Mouse (Mus musculus) activated CD4-positive, CD25-positive, alpha-beta regulatory T cell (primary cell): ENCODE measurements around the gene Gm13275. TPM values are rescaled to one million over a fixed set of nuclear protein-coding genes. Genes with fewer than 3 reads are reported as not detected.

ENCODE experiments used
- polyA plus RNA-seq, 2 experiments: library from polyadenylated mRNA; unstranded; fragments of 100-300 nt; shearing (Covaris generic); gene quantifications; one replicate each; pipeline ENCODE4 v1.2.1; 2017

The Gm13275 gene
- polyA plus RNA-seq: not detected

GRCm38 (mm10) chr4:88793936-88794675, at the start of gene Gm13275:
Gene Gm13275 (plus strand): TSS chr4:88794487.

DNA sequence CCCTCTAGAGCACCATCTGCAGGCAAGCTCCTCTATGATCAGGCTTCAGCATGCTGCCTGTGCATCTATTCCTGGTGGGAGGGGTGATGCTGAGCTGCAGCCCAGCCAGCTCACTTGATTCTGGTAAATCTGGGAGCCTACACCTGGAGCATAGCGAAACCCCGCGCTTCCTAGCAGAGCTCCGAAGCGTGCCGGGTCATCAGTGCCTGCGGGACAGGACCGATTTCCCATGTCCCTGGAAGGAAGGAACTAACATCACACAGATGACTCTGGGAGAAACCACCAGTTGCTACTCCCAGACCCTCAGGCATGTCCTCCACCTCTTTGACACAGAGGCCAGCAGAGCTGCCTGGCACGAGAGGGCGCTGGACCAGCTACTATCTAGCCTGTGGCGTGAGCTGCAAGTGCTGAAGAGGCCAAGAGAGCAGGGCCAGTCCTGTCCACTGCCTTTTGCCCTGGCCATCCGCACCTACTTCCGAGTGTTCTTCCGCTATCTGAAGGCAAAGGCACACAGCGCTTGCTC, 39.4 kb upstream of the Gm13275 start, which contains the start of gene Gm13271:
Gene Gm13271, plus strand, starts transcription at position 51 of the 523 bp plus-strand sequence.

GRCm38 (mm10) chr4:88759610-88760268, 34.5 kb upstream of the Gm13275 start, which contains the start of gene Gm13283:
Gene Gm13283 (plus strand): TSS chr4:88760119.

GRCm38 (mm10) chr4:88773534-88773933, 20.8 kb upstream of the Gm13275 start, which contains the start of gene Gm13290:
Gene Gm13290 (plus strand): TSS chr4:88773834.

DNA sequence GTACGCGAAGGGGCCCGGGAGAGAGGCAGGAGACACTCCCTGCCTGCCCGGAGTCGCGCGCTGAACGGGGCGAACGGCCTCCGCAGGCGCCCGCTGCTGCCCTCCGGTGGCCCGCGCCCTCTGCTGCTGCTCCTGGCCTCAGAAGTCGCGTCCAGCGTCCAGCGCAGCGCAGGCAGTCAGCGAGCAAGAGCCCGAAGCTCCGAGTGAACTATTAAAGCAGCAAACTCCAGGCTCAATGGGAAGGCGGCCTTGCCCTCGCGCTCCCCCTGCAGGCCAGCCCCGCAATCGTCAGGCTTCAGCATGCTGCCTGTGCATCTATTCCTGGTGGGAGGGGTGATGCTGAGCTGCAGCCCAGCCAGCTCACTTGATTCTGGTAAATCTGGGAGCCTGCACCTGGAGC, 17.7 kb upstream of the Gm13275 start, which contains the start of gene Gm13289:
Gene Gm13289, plus strand, starts transcription at position 301 of the 400 bp plus-strand sequence.

GRCm38 (mm10) chr4:88779550-88779949, 14.7 kb upstream of the Gm13275 start, which contains the start of gene Gm13272:
Gene Gm13272 (plus strand): TSS chr4:88779850.

DNA sequence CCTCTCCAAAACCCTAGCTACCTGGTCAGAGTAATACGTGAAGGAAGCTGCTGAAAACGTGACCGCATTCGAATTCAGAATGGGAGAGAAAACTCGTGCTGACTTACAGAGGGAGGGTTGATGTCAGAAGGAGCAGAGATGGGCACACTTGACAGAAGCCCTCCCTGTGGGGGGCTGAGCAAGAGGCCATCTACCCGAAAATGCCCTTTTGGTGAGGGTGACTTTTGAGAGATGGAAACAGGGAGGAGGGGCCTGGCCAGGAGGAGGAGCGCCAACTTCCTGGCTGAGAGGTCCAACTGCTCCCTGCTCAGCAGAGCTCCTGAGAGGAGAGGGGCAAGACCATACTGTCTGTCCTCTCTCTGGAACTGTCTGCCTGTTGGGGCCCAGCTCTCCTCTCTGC, 12.5 kb upstream of the Gm13275 start, which contains the start of gene Ifnz:
Gene Ifnz, plus strand, starts transcription at position 301 of the 400 bp plus-strand sequence.

DNA sequence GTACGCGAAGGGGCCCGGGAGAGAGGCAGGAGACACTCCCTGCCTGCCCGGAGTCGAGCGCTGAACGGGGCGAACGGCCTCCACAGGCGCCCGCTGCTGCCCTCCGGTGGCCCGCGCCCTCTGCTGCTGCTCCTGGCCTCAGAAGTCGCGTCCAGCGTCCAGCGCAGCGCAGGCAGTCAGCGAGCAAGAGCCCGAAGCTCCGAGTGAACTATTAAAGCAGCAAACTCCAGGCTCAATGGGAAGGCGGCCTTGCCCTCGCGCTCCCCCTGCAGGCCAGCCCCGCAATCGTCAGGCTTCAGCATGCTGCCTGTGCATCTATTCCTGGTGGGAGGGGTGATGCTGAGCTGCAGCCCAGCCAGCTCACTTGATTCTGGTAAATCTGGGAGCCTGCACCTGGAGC, 8.9 kb upstream of the Gm13275 start, which contains the start of gene Gm13276:
Gene Gm13276, plus strand, starts transcription at position 301 of the 400 bp plus-strand sequence.

GRCm38 (mm10) chr4:88788402-88788801, 5.9 kb upstream of the Gm13275 start, which contains the start of gene Gm13277:
Gene Gm13277 (plus strand): TSS chr4:88788632.

GRCm38 (mm10) chr4:88791250-88791649, 3.0 kb upstream of the Gm13275 start, which contains the start of gene Gm13278:
Gene Gm13278 (plus strand): TSS chr4:88791550.

DNA sequence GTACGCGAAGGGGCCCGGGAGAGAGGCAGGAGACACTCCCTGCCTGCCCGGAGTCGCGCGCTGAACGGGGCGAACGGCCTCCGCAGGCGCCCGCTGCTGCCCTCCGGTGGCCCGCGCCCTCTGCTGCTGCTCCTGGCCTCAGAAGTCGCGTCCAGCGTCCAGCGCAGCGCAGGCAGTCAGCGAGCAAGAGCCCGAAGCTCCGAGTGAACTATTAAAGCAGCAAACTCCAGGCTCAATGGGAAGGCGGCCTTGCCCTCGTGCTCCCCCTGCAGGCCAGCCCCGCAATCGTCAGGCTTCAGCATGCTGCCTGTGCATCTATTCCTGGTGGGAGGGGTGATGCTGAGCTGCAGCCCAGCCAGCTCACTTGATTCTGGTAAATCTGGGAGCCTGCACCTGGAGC, 2.8 kb downstream of the Gm13275 start, which contains the start of gene Gm13279:
Gene Gm13279, plus strand, starts transcription at position 301 of the 400 bp plus-strand sequence.

GRCm38 (mm10) chr4:88799365-88799764, 5.1 kb downstream of the Gm13275 start, which contains the start of gene Gm13285:
Gene Gm13285 (plus strand): TSS chr4:88799665.

DNA sequence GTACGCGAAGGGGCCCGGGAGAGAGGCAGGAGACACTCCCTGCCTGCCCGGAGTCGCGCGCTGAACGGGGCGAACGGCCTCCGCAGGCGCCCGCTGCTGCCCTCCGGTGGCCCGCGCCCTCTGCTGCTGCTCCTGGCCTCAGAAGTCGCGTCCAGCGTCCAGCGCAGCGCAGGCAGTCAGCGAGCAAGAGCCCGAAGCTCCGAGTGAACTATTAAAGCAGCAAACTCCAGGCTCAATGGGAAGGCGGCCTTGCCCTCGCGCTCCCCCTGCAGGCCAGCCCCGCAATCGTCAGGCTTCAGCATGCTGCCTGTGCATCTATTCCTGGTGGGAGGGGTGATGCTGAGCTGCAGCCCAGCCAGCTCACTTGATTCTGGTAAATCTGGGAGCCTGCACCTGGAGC, 8.7 kb downstream of the Gm13275 start, which contains the start of gene Gm13287:
Gene Gm13287, plus strand, starts transcription at position 301 of the 400 bp plus-strand sequence.

GRCm38 (mm10) chr4:88805231-88805630, 10.9 kb downstream of the Gm13275 start, which contains the start of gene Gm13288:
Gene Gm13288 (plus strand): TSS chr4:88805531.

GRCm38 (mm10) chr4:88815928-88816327, 21.6 kb downstream of the Gm13275 start, which contains the start of gene Ifna7:
Gene Ifna7 (plus strand): TSS chr4:88816228.

DNA sequence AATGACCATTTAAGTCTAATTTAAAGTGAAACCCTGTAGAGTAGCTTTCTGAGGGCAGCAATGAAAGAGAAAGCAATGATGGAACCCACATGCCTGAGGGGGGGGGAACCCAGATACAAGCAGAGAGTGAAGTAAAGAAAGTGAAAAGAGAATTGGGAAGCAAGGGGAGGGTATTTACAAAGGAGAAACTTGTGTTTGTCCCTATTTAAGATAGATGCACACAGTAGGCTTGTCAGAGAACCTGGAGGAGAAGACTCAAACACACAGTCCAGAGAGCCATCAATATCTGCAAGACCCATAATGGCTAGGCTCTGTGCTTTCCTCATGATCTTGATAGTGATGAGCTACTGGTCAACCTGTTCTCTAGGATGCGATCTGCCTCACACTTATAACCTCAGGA, 25.4 kb downstream of the Gm13275 start, which contains the start of gene Ifna11:
Gene Ifna11, plus strand, starts transcription at position 301 of the 400 bp plus-strand sequence.

DNA sequence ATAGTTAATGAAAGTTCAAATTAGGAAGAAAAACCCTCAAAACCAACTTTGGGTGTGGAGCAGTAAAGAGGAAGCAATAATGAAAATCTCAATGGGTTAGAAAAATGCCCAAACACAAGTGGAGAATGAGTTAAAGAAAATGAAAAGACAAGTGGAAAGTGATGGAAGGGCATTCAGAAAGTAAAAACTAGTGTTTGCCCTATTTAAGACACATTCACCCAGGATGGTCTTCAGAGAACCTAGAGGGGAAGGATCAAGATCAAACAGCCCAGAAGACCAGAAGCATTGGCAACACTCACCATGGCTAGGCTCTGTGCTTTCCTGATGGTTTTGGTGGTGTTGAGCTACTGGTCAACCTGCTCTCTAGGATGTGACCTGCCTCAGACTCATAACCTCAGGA, 32.8 kb downstream of the Gm13275 start, which contains the start of gene Ifna6:
Gene Ifna6, plus strand, starts transcription at position 301 of the 400 bp plus-strand sequence.

DNA sequence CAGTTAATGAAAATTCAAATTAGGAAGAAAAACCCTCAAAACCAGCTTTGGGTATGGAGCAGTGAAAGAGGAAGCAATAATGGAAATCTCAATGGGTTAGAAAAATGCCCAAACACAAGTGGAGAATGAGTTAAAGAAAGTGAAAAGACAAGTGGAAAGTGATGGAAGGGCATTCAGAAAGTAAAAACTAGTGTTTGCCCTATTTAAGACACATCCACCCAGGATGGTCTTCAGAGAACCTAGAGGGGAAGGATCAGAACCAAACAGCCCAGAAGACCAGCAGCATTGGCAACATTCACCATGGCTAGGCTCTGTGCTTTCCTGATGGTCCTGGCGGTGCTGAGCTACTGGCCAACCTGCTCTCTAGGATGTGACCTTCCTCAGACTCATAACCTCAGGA, 40.9 kb downstream of the Gm13275 start, which contains the start of gene Ifna5:
Gene Ifna5, plus strand, starts transcription at position 301 of the 400 bp plus-strand sequence.

DNA sequence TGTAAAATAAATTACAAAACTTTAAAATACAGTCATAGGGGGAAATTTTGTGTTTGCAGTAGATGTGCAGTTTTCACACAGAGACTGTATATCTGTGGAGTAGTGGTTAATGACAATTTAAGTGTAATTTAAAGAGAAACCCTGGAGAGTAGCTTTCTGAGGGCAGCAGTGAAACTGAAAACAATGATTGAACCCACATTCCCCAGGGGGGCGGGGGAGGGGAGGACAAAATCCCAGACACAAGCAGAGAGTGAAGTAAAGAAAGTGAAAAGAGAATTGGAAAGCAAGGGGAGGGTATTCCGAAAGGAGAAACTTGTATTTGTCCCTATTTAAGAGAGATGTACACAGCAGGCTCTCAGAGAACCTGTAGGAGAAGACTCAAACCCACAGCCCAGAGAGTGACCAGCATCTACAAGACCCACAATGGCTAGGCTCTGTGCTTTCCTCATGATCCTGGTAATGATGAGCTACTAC, 47.2 kb downstream of the Gm13275 start, which contains the start of gene Ifna4:
Gene Ifna4, plus strand, starts transcription at position 424 of the 474 bp plus-strand sequence.

